Mouse (Mus musculus) CD8-positive naive resting alpha-beta T cell, adult 57 days (primary cell): ENCODE results near the gene Chml. TPM values are rescaled to one million over a fixed set of nuclear protein-coding genes. Genes with fewer than 3 reads are reported as not detected.

ENCODE experiments used
- total RNA-seq: library from RNA; stranded (reverse); gene quantifications from one replicate; pipeline ENCODE4 v1.2.4, GENCODE M21; 2023

The Chml gene
- 5.8 TPM for total RNA-seq

DNA sequence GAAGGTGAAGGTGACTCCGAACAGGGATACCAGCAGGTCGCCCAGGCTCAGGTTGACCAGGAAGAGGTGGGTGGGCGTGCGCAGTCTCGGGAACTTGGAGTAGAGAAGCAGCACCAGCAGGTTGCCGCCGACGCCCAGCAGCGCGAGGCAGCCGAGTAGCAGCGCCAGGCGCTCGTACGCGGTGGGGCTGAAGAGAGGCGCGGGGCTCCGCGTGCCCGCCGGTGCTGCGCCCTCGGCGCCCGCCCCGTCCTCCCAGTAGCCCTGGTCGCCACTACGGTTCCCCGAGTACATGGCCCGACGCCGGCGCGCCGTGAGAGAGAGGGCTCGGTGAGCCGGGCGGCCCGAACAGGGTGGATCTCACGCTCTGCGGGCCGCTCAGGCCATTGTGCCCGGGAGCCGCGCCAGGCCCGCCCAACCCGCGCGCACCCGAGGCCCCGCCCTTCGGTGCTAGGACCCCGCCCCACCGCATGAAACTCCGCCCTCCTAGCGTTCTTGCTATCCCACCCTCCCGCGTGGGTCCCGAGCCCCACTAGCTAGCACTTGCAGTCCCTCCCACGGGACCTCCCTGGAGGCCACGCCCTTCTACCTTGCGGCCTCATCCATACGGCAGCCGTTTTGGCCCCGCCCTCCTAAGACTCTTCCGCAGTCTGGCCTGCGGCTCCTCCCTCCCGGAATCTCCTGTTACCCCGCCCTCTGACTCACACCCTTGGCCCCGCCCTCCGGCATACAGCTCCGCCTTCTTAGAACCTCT lies at the start of gene Chml, which contains the start of gene Opn3:
Chml (minus strand) TSS at position 656 of the 751 bp plus-strand sequence.
Opn3 (minus strand) TSS at position 531 of the 751 bp plus-strand sequence.

GRCm38 (mm10) chr1:175698293-175698692 lies 5.6 kb upstream of the Chml start, which contains the start of gene Wdr64:
Gene Wdr64, plus strand, starts transcription at chr1:175698593.

Other genes starting within 250 kb of the Chml start
- gene Rgs7, start 200.4 kb downstream of the Chml start, total RNA-seq: not detected
- gene Kmo, start 72.5 kb downstream of the Chml start, total RNA-seq: 9.3 TPM
- gene Fh1, start 67.3 kb downstream of the Chml start, total RNA-seq: 23.1 TPM
- 0.40 TPM for gene Opn3, start 125 bp downstream of the Chml start, total RNA-seq
- gene Wdr64, start 5.7 kb upstream of the Chml start, total RNA-seq: not detected
- 3.6 TPM for gene Exo1, start 187.7 kb upstream of the Chml start, total RNA-seq
- not detected for gene Gm38100, start 227.4 kb upstream of the Chml start, total RNA-seq